Mouse (Mus musculus) testis, adult 2 months (tissue): ENCODE measurements around the gene Cdc42bpg. TPM values are rescaled to one million over a fixed set of nuclear protein-coding genes. Genes with fewer than 3 reads are reported as not detected.

Experiments
- H3K27ac ChIP-seq: fragments of 200-500 bp; 2 replicates; pipeline ENCODE4 v1.5.1; 2012; ENCODE audit warnings: low read depth, low read length; ENCODE audit not compliant: control insufficient read depth, insufficient read depth
- H3K27me3 ChIP-seq: fragments of 200-500 bp; 2 replicates; pipeline ENCODE4 v1.6.1; 2012; ENCODE audit warnings: mild to moderate bottlenecking, low read length, moderate library complexity; ENCODE audit not compliant: control insufficient read depth, insufficient read depth
- H3K36me3 ChIP-seq: fragments of 200-500 bp; 2 replicates; pipeline ENCODE4 v1.6.1; 2012; ENCODE audit warnings: mild to moderate bottlenecking, low read length; ENCODE audit not compliant: control insufficient read depth, insufficient read depth
- H3K4me1 ChIP-seq: fragments of 200-500 bp; 2 replicates; pipeline ENCODE4 v1.6.1; 2012; ENCODE audit warnings: low read length; ENCODE audit not compliant: control insufficient read depth, insufficient read depth
- H3K4me3 ChIP-seq: fragments of 200-500 bp; 2 replicates; pipeline ENCODE4 v1.5.1; 2012; ENCODE audit warnings: low read depth, mild to moderate bottlenecking, low read length, moderate library complexity, mixed read lengths; ENCODE audit not compliant: control insufficient read depth
- CTCF ChIP-seq: fragments of 200-500 bp; IDR thresholded peaks from 2 replicates; pipeline ENCODE4 v1.5.1; 2012; ENCODE audit warnings: low read depth, mild to moderate bottlenecking, inconsistent platforms, low read length, moderate library complexity; ENCODE audit not compliant: control insufficient read depth, insufficient read depth, insufficient replicate concordance
- POLR2A ChIP-seq: fragments of 200-500 bp; IDR thresholded peaks from 2 replicates; pipeline ENCODE4 v1.6.1; 2012; ENCODE audit warnings: low read depth, mild to moderate bottlenecking, inconsistent platforms, low read length, moderate library complexity; ENCODE audit not compliant: control insufficient read depth
- polyA plus RNA-seq: library from polyadenylated mRNA; depleted of rRNA; stranded (reverse); fragments of >200 nt; gene quantifications from 2 replicates; pipeline ENCODE4 v1.2.3, GENCODE M21; 2012; rRNA removed

Gene Cdc42bpg
- polyA plus RNA-seq, 1 experiment, result 5.4 TPM

DNA sequence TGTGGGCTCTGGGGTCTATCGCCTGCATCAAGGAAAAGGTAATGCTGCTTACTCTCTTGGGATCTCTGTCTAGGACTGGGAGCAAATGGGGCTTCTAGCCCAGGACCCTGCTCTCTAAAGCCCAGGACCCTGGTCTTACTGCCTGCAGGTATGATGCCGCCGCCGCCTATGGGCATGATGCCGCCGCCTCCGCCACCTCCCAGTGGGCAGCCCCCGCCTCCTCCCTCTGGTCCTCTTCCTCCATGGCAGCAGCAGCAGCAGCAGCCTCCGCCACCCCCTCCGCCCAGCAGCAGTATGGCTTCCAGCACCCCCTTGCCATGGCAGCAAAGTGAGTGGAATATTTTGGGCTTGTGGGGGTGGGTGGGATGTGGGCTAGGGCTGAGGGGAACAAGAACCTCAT is 68.3 kb downstream of the Cdc42bpg start:
- H3K4me3 ChIP-seq, result no peak overlapping the region
- peaks cover 2% of the 10 kb centered on the region; the same call in 1 of the 2 replicates for H3K4me1 ChIP-seq
- H3K27ac ChIP-seq, result no peak overlapping the region
- H3K36me3 ChIP-seq, result peaks cover 13% of the 10 kb centered on the region
- no peak for TF ChIP-seq CTCF
- TF ChIP-seq POLR2A, result no peak
- H3K27me3 ChIP-seq, result no peaks in the 10 kb centered on the region

Other genes with a start within 250 kb of the Cdc42bpg start
- gene Mrpl49, start 248.7 kb upstream of the Cdc42bpg start, polyA plus RNA-seq, result 9.5 and 9.8 TPM in 2 replicates
- 605 and 748 TPM in 2 replicates for gene Fau, start 248.6 kb upstream of the Cdc42bpg start, polyA plus RNA-seq
- gene Znhit2, start 245.3 kb upstream of the Cdc42bpg start, polyA plus RNA-seq, result 742 and 891 TPM in 2 replicates
- 26.0 and 26.5 TPM in 2 replicates for gene Tm7sf2, start 238.1 kb upstream of the Cdc42bpg start, polyA plus RNA-seq
- 48.4 and 52.1 TPM in 2 replicates for gene Vps51, start 229.2 kb upstream of the Cdc42bpg start, polyA plus RNA-seq
- 190 and 219 TPM in 2 replicates for gene Tmem262, start 226.4 kb upstream of the Cdc42bpg start, polyA plus RNA-seq
- 3.5 and 5.6 TPM in 2 replicates for gene Gm28374, start 224.2 kb upstream of the Cdc42bpg start, polyA plus RNA-seq
- gene Zfpl1, start 221.5 kb upstream of the Cdc42bpg start, polyA plus RNA-seq, result 61.1 and 70.2 TPM in 2 replicates
- gene Cdca5, start 221.5 kb upstream of the Cdc42bpg start, polyA plus RNA-seq, result 20.9 and 22.0 TPM in 2 replicates
- 78.6 and 90.7 TPM in 2 replicates for gene AC131692.1, start 212.0 kb upstream of the Cdc42bpg start, polyA plus RNA-seq
- gene Naaladl1, start 200.7 kb upstream of the Cdc42bpg start, polyA plus RNA-seq, result 4.0 TPM in 2 replicates
- 22.3 and 26.8 TPM in 2 replicates for gene Sac3d1, start 187.8 kb upstream of the Cdc42bpg start, polyA plus RNA-seq
- 13.7 and 15.7 TPM in 2 replicates for gene Snx15, start 178.2 kb upstream of the Cdc42bpg start, polyA plus RNA-seq
- gene Batf2, start 165.5 kb upstream of the Cdc42bpg start, polyA plus RNA-seq, result 0.83 and 1.1 TPM in 2 replicates
- 61.5 and 65.5 TPM in 2 replicates for gene Arl2, start 164.9 kb upstream of the Cdc42bpg start, polyA plus RNA-seq
- gene Majin, start 122.1 kb upstream of the Cdc42bpg start, polyA plus RNA-seq, result 19.0 and 20.7 TPM in 2 replicates
- 3.8 and 4.3 TPM in 2 replicates for gene Gpha2, start 80.1 kb upstream of the Cdc42bpg start, polyA plus RNA-seq
- gene Ppp2r5b, start 70.6 kb upstream of the Cdc42bpg start, polyA plus RNA-seq, result 4.6 TPM in 2 replicates
- gene Atg2a, start 64.8 kb upstream of the Cdc42bpg start, polyA plus RNA-seq, result 40.2 and 40.5 TPM in 2 replicates
- gene Ehd1, start 29.7 kb upstream of the Cdc42bpg start, polyA plus RNA-seq, result 521 and 642 TPM in 2 replicates
- gene Men1, start 28.5 kb downstream of the Cdc42bpg start, polyA plus RNA-seq, result 24.6 and 24.8 TPM in 2 replicates
- 21.4 and 24.8 TPM in 2 replicates for gene Map4k2, start 34.7 kb downstream of the Cdc42bpg start, polyA plus RNA-seq
- gene Sf1, start 57.2 kb downstream of the Cdc42bpg start, polyA plus RNA-seq, result 167 and 174 TPM in 2 replicates
- gene Pygm, start 77.9 kb downstream of the Cdc42bpg start, polyA plus RNA-seq, result 6.9 and 7.6 TPM in 2 replicates
- gene Rasgrp2, start 92.9 kb downstream of the Cdc42bpg start, polyA plus RNA-seq, result 8.2 and 8.4 TPM in 2 replicates
- gene Nrxn2, start 112.3 kb downstream of the Cdc42bpg start, polyA plus RNA-seq, result 2.5 and 3.2 TPM in 2 replicates
- 6.9 and 7.3 TPM in 2 replicates for gene Slc22a12, start 236.6 kb downstream of the Cdc42bpg start, polyA plus RNA-seq